Mouse (Mus musculus) G1E (cell line): ENCODE data around the gene Cbln3.

ENCODE experiments used
- CTCF ChIP-seq: IDR thresholded peaks from 2 replicates; pipeline ENCODE4 v1.5.1; 2012; ENCODE audit warnings: low read depth, low read length, inconsistent platforms, mixed read lengths
- GATA1 ChIP-seq: IDR thresholded peaks from 2 replicates; pipeline ENCODE4 v1.6.1; 2012; ENCODE audit warnings: borderline replicate concordance, low read length, inconsistent platforms, mixed read lengths
- GATA2 ChIP-seq: IDR thresholded peaks from 2 replicates; pipeline ENCODE4 v1.6.1; 2012; ENCODE audit warnings: low read depth, low read length, inconsistent platforms, borderline replicate concordance
- POLR2AphosphoS5 ChIP-seq: IDR thresholded peaks from 2 replicates; pipeline ENCODE4 v1.6.1; 2012; ENCODE audit warnings: low read depth, low read length, inconsistent platforms; ENCODE audit not compliant: insufficient replicate concordance
- TAL1 ChIP-seq: conservative IDR thresholded peaks from 2 replicates; pipeline ENCODE4 v1.6.1; 2012; ENCODE audit warnings: low read depth, low read length, inconsistent platforms, mixed read lengths

- TF ChIP-seq CTCF (no peak), TAL1 (no peak), GATA1 (no peak), POLR2AphosphoS5 (no peak), GATA2 (no peak)
Measured at GRCm38 (mm10) chr14:55862970-55863369, 21.2 kb downstream of the Cbln3 start.
